Mouse (Mus musculus) thymus, postnatal 14 days (tissue): ENCODE results near the gene Hivep3.

ENCODE experiments used
- DNase-seq: peaks from one replicate; pipeline ENCODE4 v3.0.0; 2021

The Hivep3 gene

GRCm38 (mm10) chr4:120063353-120064124 lies 330.0 kb downstream of the Hivep3 start:
- no peak for DNase-seq

- DNase-seq: no peak
Observed at GRCm38 (mm10) chr4:120064696-120065095, 331.1 kb downstream of the Hivep3 start, which contains the start of gene AL607142.1. Gene AL607142.1 (plus strand): TSS chr4:120064996.

GRCm38 (mm10) chr4:120066841-120067591 lies 333.4 kb downstream of the Hivep3 start:
- DNase-seq: no peak

GRCm38 (mm10) chr4:120067592-120068235 lies 334.1 kb downstream of the Hivep3 start:
- DNase-seq: no peak

- DNase-seq: no peak
Observed at GRCm38 (mm10) chr4:120068883-120069581, 335.4 kb downstream of the Hivep3 start.

- DNase-seq: no peak
Observed at GRCm38 (mm10) chr4:120069582-120069980, 336.0 kb downstream of the Hivep3 start.

GRCm38 (mm10) chr4:120071411-120071810 lies 337.8 kb downstream of the Hivep3 start:
- DNase-seq: no peak

GRCm38 (mm10) chr4:120071842-120072507 lies 338.4 kb downstream of the Hivep3 start:
- no peak for DNase-seq

GRCm38 (mm10) chr4:120074061-120074460 lies 340.5 kb downstream of the Hivep3 start:
- DNase-seq: no peak

GRCm38 (mm10) chr4:120077322-120077721 lies 343.7 kb downstream of the Hivep3 start:
- DNase-seq: no peak

GRCm38 (mm10) chr4:120082527-120082926 lies 348.9 kb downstream of the Hivep3 start:
- DNase-seq: no peak

- no peak for DNase-seq
Observed at GRCm38 (mm10) chr4:120083700-120084099, 350.1 kb downstream of the Hivep3 start.

- no peak for DNase-seq
Observed at GRCm38 (mm10) chr4:120089536-120089935, 356.0 kb downstream of the Hivep3 start.

GRCm38 (mm10) chr4:120091997-120092783 lies 358.6 kb downstream of the Hivep3 start:
- no peak for DNase-seq

- DNase-seq: no peak
Observed at GRCm38 (mm10) chr4:120096935-120097334, 363.4 kb downstream of the Hivep3 start.

GRCm38 (mm10) chr4:120101186-120101585 lies 367.6 kb downstream of the Hivep3 start:
- DNase-seq: no peak

GRCm38 (mm10) chr4:120104599-120104998 lies 371.0 kb downstream of the Hivep3 start:
- peak; percentile 82 for DNase-seq

- no peak for DNase-seq
Observed at GRCm38 (mm10) chr4:120106362-120106761, 372.8 kb downstream of the Hivep3 start.

GRCm38 (mm10) chr4:120107787-120108186 lies 374.2 kb downstream of the Hivep3 start:
- no peak for DNase-seq

GRCm38 (mm10) chr4:120115516-120115915 lies 381.9 kb downstream of the Hivep3 start:
- DNase-seq: no peak

GRCm38 (mm10) chr4:120116312-120116711 lies 382.7 kb downstream of the Hivep3 start:
- no peak for DNase-seq
